Mouse (Mus musculus): ENCODE measurements around the gene Dlg4. TPM values are rescaled to one million over a fixed set of nuclear protein-coding genes. Genes with fewer than 3 reads are reported as not detected.

Dlg4 gene
- 10 to 100 TPM; 23.9 to 33.8 TPM for total RNA-seq (2021)
- long read RNA-seq, experiment 1, result 0 reads
- long read RNA-seq, experiment 2, partial matches to known transcripts, result 7 of 10 reads
- long read RNA-seq, experiment 2, other reads (novel, unspliced or antisense), result 2 of 10 reads

DNA sequence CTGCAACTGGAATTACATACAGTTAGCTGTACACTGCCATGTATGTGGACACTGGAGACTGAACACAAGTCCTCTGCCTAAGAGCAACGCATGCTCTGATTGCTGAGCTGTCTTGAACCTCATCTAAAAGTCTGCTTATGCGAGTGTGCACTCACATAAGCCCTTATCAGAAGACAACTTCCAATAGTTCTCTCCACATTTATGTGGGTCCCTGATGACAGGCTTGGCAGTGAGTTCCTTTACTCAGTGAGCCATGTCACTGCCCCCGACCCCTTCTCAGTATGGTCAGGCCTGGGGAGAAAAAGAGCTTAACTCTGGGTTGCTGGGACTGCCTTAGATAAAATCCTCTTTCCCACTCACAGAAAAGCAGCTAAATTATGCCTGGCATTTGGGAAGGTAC lies at the start of gene Dlg4:
Dlg4 (plus strand) TSS at position 274 of the 400 bp plus-strand sequence.
- no peak for DNase-seq (ENCODE audit: low spot score in 2 of 2)

DNA sequence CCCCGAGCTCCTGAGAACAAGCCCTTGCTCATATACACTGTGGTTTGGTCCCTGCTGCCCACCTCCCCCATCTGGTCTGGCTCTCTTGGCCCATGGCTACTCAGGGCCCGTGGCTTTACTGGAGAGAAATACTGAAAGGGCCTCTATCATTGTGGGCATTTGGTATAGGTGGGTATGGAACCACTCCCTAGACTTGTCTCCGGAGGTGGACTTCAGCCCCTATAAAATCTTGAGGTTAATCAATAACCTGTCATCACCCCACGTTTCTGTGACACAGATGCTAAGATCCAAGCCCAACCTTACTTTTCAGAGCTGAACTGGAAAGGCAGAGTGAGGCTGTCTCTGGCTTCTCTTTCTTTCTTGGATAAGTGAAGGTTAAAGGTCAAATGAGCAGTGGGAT lies 47.9 kb upstream of the Dlg4 start:
- DNase-seq (ENCODE audit: low spot score in 2 of 2), result no peak

DNA sequence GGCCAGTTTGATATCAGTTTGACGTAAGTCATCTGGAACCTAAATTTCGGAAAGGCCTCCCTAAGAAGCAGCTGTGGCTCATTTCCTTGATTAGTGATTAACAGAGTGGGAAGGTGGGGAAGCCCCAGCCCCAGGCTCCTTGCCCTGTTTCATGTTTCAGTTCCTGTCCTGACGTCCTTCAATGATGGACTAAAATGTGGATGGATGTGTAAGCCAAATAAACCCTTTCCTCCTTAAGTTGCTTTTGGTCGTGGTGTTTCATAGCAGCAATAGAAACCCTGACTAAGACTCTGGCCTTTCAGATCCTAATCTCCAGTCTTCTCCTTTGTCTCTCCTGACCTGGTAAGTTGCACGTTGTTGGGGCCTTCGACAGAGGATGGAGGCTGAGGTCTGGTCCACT lies 46.5 kb upstream of the Dlg4 start:
- no peak for DNase-seq (ENCODE audit: low spot score in 2 of 2)

DNA sequence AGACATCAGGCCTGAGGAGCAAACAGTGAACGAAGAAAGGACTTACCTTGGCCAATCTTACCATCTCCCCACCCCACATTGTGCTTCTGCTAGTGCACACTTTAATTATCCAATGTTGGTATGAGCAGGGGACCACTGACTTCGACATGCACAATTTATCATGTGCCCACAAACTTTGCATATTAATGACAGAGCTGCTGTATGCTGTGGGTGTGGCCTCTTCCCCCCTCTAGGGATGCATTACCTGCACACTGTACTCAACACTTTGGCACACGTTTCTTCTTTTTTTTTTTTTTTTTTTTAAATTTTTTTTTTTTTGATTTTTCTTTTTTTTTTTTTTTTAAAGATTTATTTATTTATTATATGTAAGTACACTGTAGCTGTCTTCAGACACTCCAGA lies 46.0 kb upstream of the Dlg4 start:
- no peak for DNase-seq (ENCODE audit: low spot score in 2 of 2)

DNA sequence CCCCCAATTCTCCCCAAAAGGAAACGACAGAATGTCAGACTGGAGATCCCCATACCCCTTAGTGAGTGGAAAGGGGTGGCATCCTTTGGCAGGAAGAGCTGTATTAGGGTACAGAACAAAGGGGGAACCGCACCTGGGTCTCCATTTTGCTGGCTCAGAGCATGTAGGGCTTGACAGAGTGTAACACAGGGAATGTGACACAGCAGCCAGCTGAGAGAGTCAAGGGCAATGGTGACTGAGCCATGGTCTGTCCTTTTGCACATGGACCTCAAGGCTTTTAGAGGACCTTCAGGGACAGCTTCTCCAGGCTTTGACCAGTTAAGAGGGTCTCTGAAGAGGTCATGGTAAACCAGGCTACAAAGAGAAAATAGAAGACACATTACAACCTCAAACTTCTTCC lies 41.8 kb upstream of the Dlg4 start:
- no peak for DNase-seq (ENCODE audit: low spot score in 2 of 2)

DNA sequence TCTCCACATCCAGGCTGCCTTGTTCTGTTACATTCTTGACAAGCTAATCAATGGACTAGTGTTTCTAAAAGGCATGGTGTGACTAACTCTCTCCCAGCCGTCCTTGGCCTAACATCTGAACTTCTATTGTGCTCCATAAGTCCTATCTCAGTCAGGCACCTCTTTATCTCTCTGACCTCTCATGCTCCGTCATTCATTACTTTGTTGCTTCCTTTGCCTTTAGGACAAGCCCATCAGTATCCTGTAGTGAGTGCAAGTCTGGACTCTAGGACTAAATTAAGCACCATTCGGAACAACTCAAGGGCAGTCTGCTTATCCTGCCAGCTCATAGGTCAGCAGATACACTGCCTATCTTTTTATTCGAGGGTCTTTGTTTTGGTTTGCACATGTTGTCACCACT lies 40.5 kb upstream of the Dlg4 start:
- DNase-seq (ENCODE audit: low spot score in 2 of 2), result no peak

DNA sequence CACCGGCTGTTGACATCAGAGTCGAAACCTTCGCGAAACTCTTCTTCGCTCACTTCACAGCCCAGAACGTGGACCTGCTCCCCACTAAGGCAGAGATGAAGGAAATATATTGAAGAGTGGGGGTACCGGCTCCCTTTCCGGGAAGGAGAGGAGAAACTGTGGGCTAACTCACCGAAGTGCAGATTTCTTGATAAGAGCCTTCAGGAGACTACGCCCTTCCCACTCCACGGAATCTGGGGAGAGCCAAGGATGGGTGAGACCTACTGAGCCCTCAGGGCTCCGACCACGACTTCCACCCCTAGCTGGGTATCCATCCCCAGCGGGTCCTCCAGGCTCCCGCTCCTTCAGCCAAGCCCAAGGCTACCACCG lies 36.9 kb upstream of the Dlg4 start:
- DNase-seq (ENCODE audit: low spot score in 2 of 2), result no peak

DNA sequence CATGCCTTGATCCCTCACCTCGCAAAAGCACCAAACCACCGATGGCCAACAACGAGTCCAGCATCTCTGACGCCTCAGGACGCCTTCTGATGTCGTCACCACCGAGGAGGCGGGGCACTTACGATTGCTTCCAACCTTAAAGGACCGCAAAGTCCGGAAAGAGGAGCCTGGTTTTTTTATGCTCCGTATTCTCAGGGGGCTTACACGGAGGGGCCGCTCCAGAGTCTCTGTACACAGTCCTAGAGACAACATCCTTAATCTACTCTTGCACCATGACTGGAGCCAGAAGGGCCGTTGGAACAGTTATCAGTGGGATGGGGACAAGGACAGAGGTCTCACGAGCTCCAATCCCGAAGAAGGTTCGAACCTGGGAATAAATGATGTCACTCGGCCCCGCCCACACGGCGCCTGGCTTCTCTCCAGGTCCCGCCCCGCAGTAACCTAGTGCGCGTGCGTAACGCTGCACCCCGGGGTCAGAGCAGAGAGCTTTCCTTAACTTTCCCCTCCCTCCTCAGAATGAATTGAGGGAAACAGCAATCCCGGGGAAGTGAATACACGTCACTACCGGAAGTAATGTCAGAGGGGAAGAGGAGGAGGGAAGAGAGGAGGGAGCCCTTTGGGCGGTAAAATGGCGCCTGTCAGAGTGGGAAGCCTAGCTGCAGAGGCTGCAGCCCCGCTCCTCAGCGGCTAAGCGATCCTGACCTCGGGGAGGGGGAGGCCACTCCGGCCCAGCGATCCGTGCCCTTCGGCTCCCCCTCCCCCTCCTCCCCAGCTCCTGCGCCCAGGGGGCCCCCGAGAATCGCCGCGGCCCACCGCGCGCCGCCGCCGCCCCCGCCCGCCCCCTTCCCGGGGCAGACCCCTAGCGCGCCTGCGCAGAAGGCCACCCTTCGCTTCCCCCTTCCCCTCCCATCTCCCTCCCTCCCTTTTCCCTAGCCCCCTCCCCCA lies 36.3 kb upstream of the Dlg4 start:
- DNase-seq (ENCODE audit: low spot score in 2 of 2), result peak; percentile 95

DNA sequence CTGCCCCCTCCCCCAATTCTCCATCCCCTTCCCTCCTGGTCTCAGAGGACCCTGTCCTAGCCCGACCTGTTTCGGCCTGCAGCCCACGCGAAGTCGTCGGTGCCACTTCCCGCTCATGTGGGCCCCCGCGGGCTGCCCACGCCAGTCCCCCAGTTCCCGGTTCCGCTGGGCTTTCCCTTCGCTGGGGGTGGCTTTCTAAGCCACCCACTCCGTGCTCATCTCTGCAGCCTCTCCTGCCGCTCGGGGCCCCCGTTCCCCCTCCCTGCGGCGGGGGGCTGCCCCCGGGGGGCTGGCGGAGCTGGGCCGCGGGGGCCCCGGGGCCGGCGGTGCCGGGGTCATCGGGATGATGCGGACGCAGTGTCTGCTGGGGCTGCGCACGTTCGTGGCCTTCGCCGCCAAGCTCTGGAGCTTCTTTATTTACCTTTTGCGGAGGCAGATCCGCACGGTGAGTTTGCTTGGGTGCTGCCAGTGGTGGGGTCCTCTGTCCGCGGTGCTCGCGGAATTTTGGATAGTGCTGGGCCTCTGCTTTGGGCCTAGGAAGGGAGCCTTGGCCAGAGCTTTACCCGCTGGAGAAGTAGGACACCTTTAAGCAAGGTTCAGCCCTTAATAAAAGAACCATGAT lies 35.5 kb upstream of the Dlg4 start, which contains the start of gene Ctdnep1:
Ctdnep1 (plus strand) TSS at position 16 of the 622 bp plus-strand sequence.
- DNase-seq (ENCODE audit: low spot score in 2 of 2), result no peak

DNA sequence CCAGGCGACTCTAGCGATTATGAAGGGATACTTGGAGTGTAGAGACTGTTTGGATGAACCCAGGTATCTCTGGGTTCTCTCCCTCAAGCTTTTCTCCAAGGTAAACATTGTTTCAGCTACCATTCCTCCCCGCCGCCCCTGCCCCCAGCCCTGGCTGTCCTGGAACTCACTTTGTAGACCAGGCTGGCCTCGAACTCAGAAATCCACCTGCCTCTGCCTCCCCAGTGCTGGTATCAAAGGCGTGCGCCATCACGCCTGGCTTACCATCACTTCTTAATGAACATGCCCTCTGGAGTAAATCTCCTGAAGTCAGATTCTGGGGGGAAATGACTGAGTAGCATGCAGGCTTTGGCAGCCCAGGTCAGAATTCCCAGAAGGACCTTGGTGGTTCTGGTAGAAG lies 34.5 kb upstream of the Dlg4 start, which contains the start of gene Elp5:
Elp5 (minus strand) TSS at position 293 of the 400 bp plus-strand sequence.
- DNase-seq (ENCODE audit: low spot score in 2 of 2), result no peak

DNA sequence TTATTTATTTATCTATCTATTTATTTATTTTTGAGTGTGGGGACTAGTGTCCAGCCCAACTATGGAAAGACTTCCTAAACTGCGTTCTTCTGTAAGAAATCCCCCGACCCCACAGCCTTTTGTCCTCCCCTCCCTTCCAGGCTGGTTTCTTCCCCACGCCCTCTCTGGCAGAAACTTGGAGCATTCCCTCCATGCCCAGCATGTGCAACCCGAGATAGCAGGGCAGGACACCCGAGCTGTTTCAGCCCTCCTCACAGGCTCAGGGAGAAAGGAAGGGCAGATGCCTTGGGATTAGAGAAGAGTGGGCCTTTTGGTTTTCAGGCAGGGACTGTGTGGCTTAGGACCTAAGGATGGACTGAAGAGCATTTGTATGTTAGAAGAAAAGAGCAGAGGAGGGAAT lies 33.9 kb upstream of the Dlg4 start:
- no peak for DNase-seq (ENCODE audit: low spot score in 2 of 2)

DNA sequence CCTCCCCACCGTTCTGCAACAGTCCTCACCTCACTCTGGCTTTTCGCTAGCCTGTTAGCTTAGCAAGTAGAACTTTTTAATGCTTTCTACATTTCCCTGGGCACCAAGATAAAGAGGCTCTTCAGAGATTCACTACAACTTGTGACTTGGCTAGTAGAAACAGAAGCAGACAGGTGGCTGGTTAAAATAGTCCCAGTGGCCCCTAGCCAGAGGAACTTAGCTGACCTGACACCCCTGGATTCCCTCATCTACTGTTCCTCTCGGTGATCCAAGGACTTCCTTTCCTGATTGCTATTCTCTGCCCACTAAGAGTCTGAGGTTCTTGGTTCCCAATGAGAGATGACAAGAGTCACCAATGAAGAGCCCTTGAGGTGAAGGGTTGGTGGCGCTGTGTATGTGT lies 33.4 kb upstream of the Dlg4 start:
- DNase-seq (ENCODE audit: low spot score in 2 of 2), result no peak

DNA sequence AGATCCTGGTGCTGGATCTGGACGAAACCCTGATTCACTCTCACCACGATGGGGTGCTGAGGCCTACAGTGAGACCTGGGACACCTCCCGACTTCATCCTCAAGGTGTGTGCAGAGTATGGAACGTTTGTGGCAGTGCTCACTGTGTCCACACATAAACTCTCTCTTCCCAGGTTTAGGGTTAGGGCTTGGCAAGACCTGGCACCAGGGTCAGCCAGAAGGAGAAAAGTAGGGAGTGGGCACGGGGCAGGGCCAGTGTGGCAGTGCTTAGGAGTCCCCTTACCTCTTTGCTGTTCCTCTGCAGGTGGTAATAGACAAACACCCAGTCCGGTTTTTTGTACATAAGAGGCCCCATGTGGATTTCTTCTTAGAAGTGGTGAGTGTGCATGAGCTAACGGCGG lies 32.3 kb upstream of the Dlg4 start:
- DNase-seq (ENCODE audit: low spot score in 2 of 2), result no peak

DNA sequence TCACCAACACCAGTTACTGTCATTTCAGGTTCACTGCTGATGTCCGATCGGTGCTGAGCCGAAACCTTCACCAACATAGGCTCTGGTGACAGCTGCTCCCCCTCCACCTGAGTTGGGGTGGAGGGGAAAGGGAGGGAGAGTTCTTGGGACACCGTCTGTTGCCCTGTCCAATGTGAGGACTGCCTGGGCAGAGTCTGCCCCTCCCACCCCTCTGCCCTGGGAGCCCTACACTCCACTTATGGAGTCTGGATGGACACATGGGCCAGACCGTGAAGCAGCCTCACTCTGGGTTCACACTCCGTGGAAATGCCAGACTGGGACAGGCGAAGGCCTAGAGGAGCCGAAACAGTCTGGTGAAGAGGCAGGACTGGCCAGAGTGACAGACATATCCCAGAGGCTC lies 26.8 kb upstream of the Dlg4 start:
- no peak for DNase-seq (ENCODE audit: low spot score in 2 of 2)

DNA sequence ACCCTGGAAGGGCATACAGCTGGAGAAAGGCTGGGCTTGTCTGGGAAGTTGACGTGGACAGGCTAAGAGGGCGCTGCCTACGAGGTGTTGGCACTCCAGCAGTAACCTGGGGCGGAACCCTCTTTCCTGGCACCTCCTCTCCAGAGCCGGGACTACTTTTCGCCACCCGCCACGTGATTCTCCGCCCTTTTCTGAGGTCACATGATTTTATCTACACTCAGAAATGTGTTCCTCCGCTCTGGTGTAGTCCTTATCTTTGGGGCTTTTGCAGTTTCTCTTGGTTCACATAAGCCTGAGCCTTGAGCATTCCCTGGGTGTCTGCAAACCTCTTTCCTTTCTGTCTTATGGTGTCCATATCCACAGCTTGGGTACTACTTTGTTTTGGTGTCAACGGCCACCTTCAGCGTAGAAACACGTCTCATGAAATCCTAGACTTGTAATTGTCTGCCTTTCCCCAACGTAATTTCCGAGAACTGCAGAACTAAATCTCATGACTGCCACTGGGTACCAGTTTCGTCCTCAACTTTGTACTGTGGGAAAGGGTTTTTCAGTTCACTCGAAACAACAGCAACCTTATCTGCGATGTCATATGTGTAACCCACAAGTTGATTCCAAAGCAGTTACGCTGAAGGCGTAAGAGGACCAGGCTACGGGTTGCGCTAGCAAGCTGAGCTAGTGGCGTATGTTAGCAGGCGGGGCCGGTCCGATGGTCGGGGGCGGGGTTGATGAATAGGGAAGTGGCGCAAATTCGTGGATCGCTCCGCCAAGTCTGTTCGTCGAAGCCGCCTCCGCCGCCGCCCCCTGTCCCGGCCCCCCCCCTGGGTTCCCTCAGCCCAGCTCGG lies 25.7 kb upstream of the Dlg4 start, which contains the start of gene Gabarap:
Gabarap (plus strand) TSS at position 294 of the 842 bp plus-strand sequence.
- DNase-seq (ENCODE audit: low spot score in 2 of 2), result peak; percentile 93 to 98

DNA sequence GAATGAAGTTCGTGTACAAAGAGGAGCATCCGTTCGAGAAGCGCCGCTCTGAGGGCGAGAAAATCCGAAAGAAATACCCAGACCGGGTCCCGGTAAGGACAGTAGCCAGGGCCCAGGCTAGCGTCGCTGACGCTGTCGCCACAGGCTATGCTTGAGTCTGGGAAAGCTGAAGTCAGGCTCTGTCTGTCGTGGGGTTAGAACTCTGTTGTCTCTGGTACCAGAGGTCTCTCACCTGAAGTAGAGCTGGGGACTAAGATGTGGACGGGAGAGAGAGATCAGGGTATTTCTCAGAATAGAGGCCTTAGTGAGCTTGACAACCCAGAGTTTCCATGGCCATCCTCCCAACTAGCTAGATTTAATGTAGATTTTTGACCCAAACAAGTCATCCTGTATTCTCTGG lies 25.0 kb upstream of the Dlg4 start:
- DNase-seq (ENCODE audit: low spot score in 2 of 2), result no peak

DNA sequence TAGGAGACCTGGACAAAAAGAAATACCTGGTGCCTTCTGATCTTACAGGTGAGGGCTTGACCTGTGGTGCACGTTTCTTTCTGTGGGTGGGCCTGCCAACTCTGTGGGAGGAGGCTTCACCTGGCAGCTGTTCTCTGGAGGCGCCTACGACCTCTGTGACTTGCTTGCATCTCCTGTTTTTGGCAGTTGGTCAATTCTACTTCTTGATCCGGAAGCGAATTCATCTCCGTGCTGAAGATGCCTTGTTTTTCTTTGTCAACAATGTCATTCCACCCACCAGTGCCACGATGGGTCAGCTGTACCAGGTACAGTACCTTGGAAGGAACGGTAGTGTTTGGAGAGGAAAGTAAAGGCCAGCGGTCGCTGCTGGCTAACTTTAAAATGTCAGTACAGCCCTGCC lies 24.3 kb upstream of the Dlg4 start:
- no peak for DNase-seq (ENCODE audit: low spot score in 2 of 2)

DNA sequence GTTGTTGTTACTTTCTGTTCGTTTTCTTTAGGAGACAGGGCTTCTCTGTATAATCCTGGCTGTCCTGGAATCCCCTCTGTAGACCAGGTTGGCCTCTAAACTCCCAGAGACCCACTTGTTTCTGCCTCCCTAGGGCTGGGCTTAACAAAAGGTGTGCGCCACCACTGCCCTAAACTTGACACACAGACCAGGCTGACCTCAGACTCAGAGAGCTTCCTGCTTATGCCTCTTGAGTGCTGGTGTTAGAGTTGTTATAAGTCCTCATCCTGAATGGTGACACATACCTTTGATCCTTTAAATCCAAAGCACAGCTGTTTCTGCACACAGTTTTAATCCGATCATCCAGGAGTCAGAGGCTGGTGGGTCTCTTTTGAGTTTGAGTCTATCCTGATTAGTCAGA lies 23.8 kb upstream of the Dlg4 start:
- DNase-seq (ENCODE audit: low spot score in 2 of 2), result no peak

DNA sequence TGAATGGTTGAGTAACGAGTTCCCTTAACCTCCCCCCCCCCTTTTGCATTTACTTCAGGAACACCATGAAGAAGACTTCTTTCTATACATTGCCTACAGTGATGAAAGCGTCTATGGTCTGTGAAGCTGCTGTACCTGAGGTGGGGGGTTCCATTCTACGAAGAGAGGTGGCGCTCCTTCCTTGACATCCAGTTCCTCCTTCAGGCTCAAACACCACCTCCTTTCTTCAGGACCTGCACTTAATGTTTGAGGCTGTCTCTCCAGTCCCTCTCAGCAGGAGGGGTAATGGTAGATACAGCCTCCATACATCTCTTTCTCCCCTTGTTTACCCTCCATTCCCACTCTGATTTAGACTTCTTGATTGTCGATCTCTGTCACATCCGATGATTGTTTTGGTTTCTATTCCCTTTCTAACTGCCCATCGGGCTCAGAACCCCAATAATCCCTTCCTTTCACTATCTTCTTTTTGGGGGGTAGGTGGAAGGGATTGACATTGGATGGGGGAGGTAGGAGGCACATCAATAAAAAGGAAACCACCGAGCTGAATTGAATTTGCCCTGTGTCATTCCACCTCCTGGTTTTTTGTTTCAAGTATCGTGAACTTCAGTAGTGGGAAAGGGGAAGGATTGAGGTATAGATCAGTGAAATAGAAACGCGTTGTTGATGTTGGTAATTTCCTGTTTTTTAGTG lies 22.2 kb upstream of the Dlg4 start:
- DNase-seq (ENCODE audit: low spot score in 2 of 2), result no peak

DNA sequence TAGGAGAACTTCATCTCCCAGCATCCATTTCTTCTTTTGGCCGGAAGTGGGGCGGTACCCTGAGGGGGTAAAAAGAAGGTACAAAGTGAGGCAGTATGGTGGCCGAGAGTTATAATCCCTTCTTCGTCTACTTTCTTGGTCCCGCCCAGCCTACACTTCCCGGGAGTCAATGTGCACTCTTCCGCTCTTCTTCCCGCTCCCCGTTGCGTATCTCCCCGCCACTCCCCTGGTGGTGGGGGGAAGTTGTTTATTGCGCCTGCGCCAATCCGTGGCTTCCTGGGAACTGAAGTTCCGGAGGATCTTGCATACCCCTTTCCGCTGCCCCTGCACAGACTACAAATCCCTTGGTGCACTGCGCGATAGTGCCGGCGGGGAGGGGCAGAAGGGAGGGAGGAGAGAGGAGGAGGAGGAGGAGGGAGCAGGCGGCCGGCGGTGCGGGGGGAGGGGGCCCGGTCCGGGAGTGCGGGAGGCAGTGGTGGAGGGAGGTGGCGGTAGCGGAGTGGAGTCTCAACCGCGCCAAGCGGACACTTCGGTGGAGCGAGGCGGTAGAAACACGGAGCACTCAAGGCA lies 21.3 kb upstream of the Dlg4 start, which contains the start of gene Phf23:
Phf23 (plus strand) TSS at position 387 of the 570 bp plus-strand sequence.
- DNase-seq (ENCODE audit: low spot score in 2 of 2), result peak; percentile 89 to 96

All from gastrocnemius, postnatal 4 days (tissue).